Mouse (Mus musculus) liver, embryonic 18 days (tissue): ENCODE results near the gene Epb41l1. TPM values are rescaled to one million over a fixed set of nuclear protein-coding genes. Genes with fewer than 3 reads are reported as not detected.

Experiments
- polyA plus RNA-seq: library from polyadenylated mRNA; depleted of rRNA; stranded (reverse); fragments of >200 nt; gene quantifications from 2 replicates; pipeline ENCODE4 v1.2.3, GENCODE M21; 2012; rRNA removed

Gene Epb41l1
- polyA plus RNA-seq: 2.8 and 3.2 TPM in 2 replicates

DNA sequence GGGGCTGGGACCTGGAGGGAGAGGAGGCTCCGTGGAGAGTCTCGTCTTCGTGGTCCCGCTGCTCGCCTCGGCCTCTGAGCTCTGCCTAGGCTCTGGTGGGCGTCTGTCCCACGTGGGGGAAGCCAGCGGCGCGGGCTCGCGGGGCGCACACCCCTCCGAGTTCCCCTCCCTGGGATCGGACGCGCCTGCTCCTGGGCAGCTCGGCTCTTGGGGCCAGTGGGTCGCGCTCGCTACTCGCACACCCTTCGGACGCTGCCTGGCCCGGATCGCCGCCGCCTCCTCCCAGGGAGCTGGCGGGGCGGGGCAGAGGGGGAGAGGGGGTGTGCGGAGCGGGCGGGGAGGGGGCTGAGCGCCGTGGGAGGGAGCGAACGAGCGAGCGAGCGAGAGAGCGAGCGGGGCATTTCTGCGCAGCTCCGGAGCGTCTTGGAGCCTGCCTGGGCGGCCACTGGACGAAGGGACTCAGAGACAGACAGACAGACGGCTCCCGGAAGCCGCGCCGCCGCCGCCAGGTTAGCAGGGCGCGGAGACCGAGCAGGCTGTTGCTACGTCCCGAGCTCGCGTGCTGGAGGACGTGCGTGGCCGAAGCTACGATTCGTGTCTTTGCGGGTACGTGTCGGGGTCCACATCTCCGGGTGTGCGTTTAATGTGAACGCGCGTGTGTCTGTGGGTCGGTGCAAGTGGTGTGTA lies at the start of gene Epb41l1:
Gene Epb41l1 (plus strand): TSS at position 216 of the 687 bp plus-strand sequence.

GRCm38 (mm10) chr2:156547123-156547891 lies 126.6 kb downstream of the Epb41l1 start, which contains the start of gene Aar2:
TSS of gene Aar2 (plus strand) at chr2:156547584.

Other genes with a start within 250 kb of the Epb41l1 start
- gene Rbm39, start 240.7 kb upstream of the Epb41l1 start, polyA plus RNA-seq: 74.7 and 78.9 TPM in 2 replicates
- 2.4 and 3.0 TPM in 2 replicates for gene Phf20, start 224.4 kb upstream of the Epb41l1 start, polyA plus RNA-seq
- gene Cnbd2, start 108.6 kb upstream of the Epb41l1 start, polyA plus RNA-seq: 0.47 and 0.53 TPM in 2 replicates
- gene Scand1, start 108.2 kb upstream of the Epb41l1 start, polyA plus RNA-seq: 43.8 and 49.5 TPM in 2 replicates
- 6.3 and 6.5 TPM in 2 replicates for gene Aar2, start 126.7 kb downstream of the Epb41l1 start, polyA plus RNA-seq
- gene Dlgap4, start 192.8 kb downstream of the Epb41l1 start, polyA plus RNA-seq: 9.9 and 10.1 TPM in 2 replicates